Mouse (Mus musculus) lung, postnatal 0 days (tissue): Measurements from ENCODE around the gene Ccl11.

Source experiments
- CTCF ChIP-seq: IDR thresholded peaks from 2 replicates; pipeline ENCODE4 v1.5.1; 2016; ENCODE audit warnings: antibody characterized with exemption, mild to moderate bottlenecking
- EP300 ChIP-seq: IDR thresholded peaks from 2 replicates; pipeline ENCODE4 v1.6.1; 2016; ENCODE audit warnings: antibody characterized with exemption, mild to moderate bottlenecking, control low read depth

GRCm38 (mm10) chr11:82041671-82042080 lies 15.9 kb upstream of the Ccl11 start:
- no peak for TF ChIP-seq CTCF
- no peak for TF ChIP-seq EP300
